Mouse (Mus musculus) ES-E14 (cell line): ENCODE measurements at regions not wholly inside any gene's neighbourhood (a gene's known extent, or its start where the extent isn't known, plus 50 kb on each side); places are given as distances from the start of the nearest gene placed in this dataset.

Experiments
- DNase-seq: peaks from one replicate; pipeline ENCODE4 v3.0.0-alpha.2; 2013; ENCODE audit warnings: low read depth, low spot score
- H3K27ac ChIP-seq: 2 replicates; pipeline ENCODE4 v1.5.1; 2012; ENCODE audit warnings: low read depth, mild to moderate bottlenecking, low read length, moderate library complexity, mixed read lengths; ENCODE audit not compliant: poor library complexity, insufficient read depth, severe bottlenecking
- H3K36me3 ChIP-seq: 2 replicates; pipeline ENCODE4 v1.6.1; 2012; ENCODE audit warnings: mild to moderate bottlenecking, low read length, moderate library complexity, mixed read lengths; ENCODE audit not compliant: control insufficient read depth, poor library complexity, insufficient read depth, severe bottlenecking
- H3K4me1 ChIP-seq, 2 experiments: fragments of 150-350 bp in 1 of 2; sonication (generic) in 1 of 2; 2 replicates each; pipeline ENCODE4 v1.6.1; 2012; ENCODE audit warnings: low read length in 2 of 2, mild to moderate bottlenecking in 1 of 2, mixed read lengths in 1 of 2; ENCODE audit not compliant: control insufficient read depth in 2 of 2, insufficient read depth in 2 of 2, poor library complexity in 1 of 2
- H3K4me3 ChIP-seq, 2 experiments: fragments of 150-350 bp in 1 of 2; sonication (generic) in 1 of 2; 2 replicates each; pipeline ENCODE4 v1.5.1; 2012; ENCODE audit warnings: low read length in 2 of 2, low read depth in 1 of 2, mild to moderate bottlenecking in 1 of 2, mixed read lengths in 1 of 2; ENCODE audit not compliant: insufficient read depth in 1 of 2, poor library complexity in 1 of 2, severe bottlenecking in 1 of 2
- H3K9ac ChIP-seq: 2 replicates; pipeline ENCODE4 v1.6.1; 2012; ENCODE audit warnings: low read depth, mild to moderate bottlenecking, low read length, mixed read lengths; ENCODE audit not compliant: poor library complexity, insufficient read depth, severe bottlenecking
- H3K9me3 ChIP-seq: fragments of 150-350 bp; sonication (generic); 2 replicates; pipeline ENCODE4 v1.6.1; 2012; ENCODE audit warnings: low read depth, mild to moderate bottlenecking, low read length; ENCODE audit not compliant: control insufficient read depth, insufficient read depth
- CHD2 ChIP-seq: IDR thresholded peaks from 2 replicates; pipeline ENCODE4 v1.6.1; 2014; ENCODE audit warnings: mild to moderate bottlenecking, low read depth, low read length, inconsistent platforms
- HCFC1 ChIP-seq: IDR thresholded peaks from 2 replicates; pipeline ENCODE4 v1.6.1; 2012; ENCODE audit warnings: low read length, inconsistent platforms, borderline replicate concordance; ENCODE audit not compliant: insufficient read depth
- MAFK ChIP-seq: IDR thresholded peaks from 2 replicates; pipeline ENCODE4 v1.6.1; 2014; ENCODE audit warnings: mild to moderate bottlenecking, low read depth, low read length, inconsistent platforms; ENCODE audit not compliant: insufficient read depth
- ZC3H11A ChIP-seq: IDR thresholded peaks from 2 replicates; pipeline ENCODE4 v1.6.1; 2012; ENCODE audit warnings: low read depth, mild to moderate bottlenecking, inconsistent platforms, low read length, borderline replicate concordance
- ZNF384 ChIP-seq: IDR thresholded peaks from 2 replicates; pipeline ENCODE4 v1.6.1; 2012; ENCODE audit warnings: low read depth, low read length, inconsistent platforms
- in situ Hi-C, 2 experiments: fragments of 600-800 bp; cut with MboI; formaldehyde crosslinking; loops; one replicate each; pipeline ENCODE4 v1.15.1; 2025; ENCODE audit warnings: low sequenced_read_pairs in 2 of 2, inconsistent platforms in 1 of 2; ENCODE audit not compliant: unreplicated experiment in 2 of 2

DNA sequence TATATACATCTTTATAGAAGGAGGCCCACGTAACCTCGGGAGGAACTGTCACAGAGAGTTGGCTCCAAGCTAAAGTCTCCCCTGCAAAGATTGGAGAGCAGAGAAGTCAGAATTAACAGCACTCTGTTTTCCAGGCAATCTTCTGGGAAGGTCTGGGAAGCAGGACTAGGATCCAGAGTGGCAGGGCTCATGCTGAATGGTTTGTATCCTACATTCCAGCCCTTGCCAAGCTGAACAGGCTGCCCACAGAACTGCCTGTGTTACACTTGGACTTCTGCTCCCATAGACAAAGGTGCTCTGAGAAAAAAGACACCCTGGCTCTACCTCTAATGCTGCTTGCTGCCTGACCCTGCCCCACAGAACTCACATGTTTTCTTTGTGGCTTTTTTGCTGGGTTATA lies 163.2 kb upstream of the Zfp637 start:
- H3K4me3 ChIP-seq, result no peak overlapping the region
- no peak overlapping the region for H3K27ac ChIP-seq
- TF ChIP-seq ZNF384 (no peak), CHD2 (no peak), MAFK (no peak), HCFC1 (no peak), ZC3H11A (no peak)
- in situ Hi-C loops, result no loop called here
- no peak for DNase-seq
- H3K4me1 ChIP-seq, result no peaks in the 10 kb centered on the region
- no peaks in the 10 kb centered on the region for H3K9me3 ChIP-seq
- H3K9ac ChIP-seq, result no peak overlapping the region
- no peaks in the 10 kb centered on the region for H3K36me3 ChIP-seq

DNA sequence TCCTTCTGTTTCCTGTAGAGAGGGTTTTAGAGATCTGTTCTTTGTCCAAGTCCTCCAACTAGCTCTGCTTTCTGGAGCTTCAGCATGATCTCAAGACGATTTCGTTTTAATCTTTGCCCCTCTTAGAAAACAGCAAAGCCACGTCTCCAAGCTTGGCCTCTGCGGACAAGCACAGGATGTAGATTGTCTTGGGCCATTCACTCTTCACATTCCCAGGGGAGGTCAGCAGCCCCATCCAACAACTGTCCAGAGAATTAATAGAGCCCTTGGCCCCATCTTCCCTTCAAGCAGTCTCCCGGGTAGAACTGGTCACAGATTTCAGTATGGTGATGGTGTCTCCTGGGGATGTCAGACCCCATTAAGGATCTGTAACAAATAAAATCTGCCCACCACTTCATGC lies 162.7 kb upstream of the Zfp637 start:
- Histone ChIP-seq H3K4me1 (no peaks in the 10 kb centered on the region), H3K4me3 (no peak overlapping the region), H3K36me3 (no peaks in the 10 kb centered on the region), H3K27ac (no peak overlapping the region), H3K9ac (no peak overlapping the region), H3K9me3 (no peaks in the 10 kb centered on the region)
- TF ChIP-seq ZNF384 (no peak), ZC3H11A (no peak), MAFK (no peak), CHD2 (no peak), HCFC1 (no peak)
- no peak for DNase-seq
- in situ Hi-C loops, result no loop called here

DNA sequence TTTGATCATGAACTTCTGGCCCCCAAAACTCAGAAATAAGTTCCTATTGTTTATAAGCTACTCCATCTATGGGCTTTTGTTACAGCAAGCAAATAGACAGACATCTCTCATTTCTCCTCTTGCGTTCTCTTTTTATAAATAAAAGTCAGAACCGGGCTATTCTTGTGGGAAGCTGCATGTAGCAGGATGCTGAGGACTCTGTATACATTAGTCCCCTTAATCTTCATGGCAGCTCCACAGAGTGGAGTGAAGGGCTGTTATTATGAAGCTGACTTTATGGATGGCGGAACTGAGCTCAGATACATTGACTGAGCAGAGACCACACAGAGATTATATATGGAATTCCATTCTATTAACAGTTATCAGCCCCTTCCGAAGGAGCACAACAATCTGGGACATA lies 162.1 kb upstream of the Zfp637 start:
- no peaks in the 10 kb centered on the region for H3K4me1 ChIP-seq
- no peak for DNase-seq
- in situ Hi-C loops, result no loop called here

DNA sequence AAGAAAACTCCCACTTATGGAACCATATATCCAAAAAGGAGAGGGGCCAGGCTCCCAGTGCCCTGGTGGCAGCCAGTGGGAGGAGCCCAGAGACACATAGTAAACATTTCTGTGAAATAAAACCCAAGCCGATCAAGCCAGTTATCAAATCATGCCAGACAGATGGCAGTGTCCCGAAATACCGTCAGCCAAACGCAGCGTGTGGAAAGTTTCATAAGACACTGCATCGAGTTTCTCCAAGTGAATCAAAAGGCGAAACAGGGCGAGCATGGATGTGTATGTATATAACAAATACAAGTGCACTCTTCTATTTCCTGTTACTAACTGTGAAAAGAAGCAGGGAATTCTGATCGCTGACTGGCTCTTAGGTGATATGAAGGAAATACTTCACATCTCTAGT lies 154.8 kb upstream of the Zfp637 start:
- Histone ChIP-seq H3K9ac (no peak overlapping the region), H3K4me3 (no peak overlapping the region), H3K36me3 (no peaks in the 10 kb centered on the region), H3K9me3 (no peaks in the 10 kb centered on the region), H3K27ac (no peak overlapping the region), H3K4me1 (no peaks in the 10 kb centered on the region)
- TF ChIP-seq ZNF384 (no peak), CHD2 (no peak), ZC3H11A (no peak), MAFK (no peak), HCFC1 (no peak)
- in situ Hi-C loops, result loop anchor here in 1 of 2 experiments (10.0 kb wide), 1 partner anchor 139 kb away; no protein-coding TSS in a partner anchor
- DNase-seq, result no peak

More for the DNA sequence above, 162.1 kb upstream of the Zfp637 start:
- no peak for TF ChIP-seq ZNF384
- no peak for TF ChIP-seq MAFK
- no peak for TF ChIP-seq HCFC1
- TF ChIP-seq CHD2, result no peak
- no peak for TF ChIP-seq ZC3H11A
- Histone ChIP-seq H3K27ac (no peak overlapping the region), H3K36me3 (no peaks in the 10 kb centered on the region), H3K4me3 (no peak overlapping the region), H3K9ac (no peak overlapping the region), H3K9me3 (no peaks in the 10 kb centered on the region)

DNA sequence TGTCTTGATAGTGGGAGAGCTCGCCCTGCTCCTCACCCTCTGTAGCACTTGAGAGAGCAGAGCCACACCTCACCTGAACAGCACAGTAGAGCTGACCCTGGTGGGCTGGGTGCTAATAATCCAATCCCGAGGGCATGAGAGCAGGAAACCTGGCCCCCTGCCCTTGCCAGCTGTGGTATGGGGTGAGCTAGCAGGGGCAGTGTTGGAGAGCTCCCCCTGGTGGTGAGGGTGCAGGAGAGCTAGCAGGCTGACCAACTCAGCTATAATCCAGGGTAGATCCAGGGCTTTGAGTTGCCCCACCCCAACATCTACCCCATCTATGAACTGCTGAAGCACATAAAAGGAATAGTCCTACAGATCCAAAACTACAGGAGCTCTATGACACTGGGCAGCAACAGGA lies 153.9 kb upstream of the Zfp637 start:
- TF ChIP-seq ZNF384 (no peak), MAFK (no peak), HCFC1 (no peak), ZC3H11A (no peak), CHD2 (no peak)
- H3K9ac ChIP-seq, result no peak overlapping the region
- no peaks in the 10 kb centered on the region for H3K4me1 ChIP-seq
- in situ Hi-C loops, result loop anchor here in 1 of 2 experiments (10.0 kb wide), 1 partner anchor 138 kb away; no protein-coding TSS in a partner anchor
- H3K4me3 ChIP-seq, result no peak overlapping the region
- no peaks in the 10 kb centered on the region for H3K36me3 ChIP-seq
- H3K27ac ChIP-seq, result no peak overlapping the region
- no peaks in the 10 kb centered on the region for H3K9me3 ChIP-seq
- DNase-seq, result no peak
